Mouse (Mus musculus): ENCODE data around the gene Sncg. TPM values are rescaled to one million over a fixed set of nuclear protein-coding genes. Genes with fewer than 3 reads are reported as not detected.

Gene Sncg
- polyA plus RNA-seq, 1 experiment from 2014 or later = 2.4 TPM

GRCm38 (mm10) chr14:34400021-34400420, 25.4 kb upstream of the Sncg start:
- H3K9me3 ChIP-seq (replicated peaks; ENCODE audit: control insufficient read depth, low read length) = no peaks in the 10 kb centered on the region
- no peak overlapping the region for H3K4me3 ChIP-seq (ENCODE audit: low read depth, low read length)
- 91% methylated on average over 3 of the region's 3 CpGs for WGBS (ENCODE audit: insufficient replicate concordance)
- H3K27ac ChIP-seq (ENCODE audit: low read depth, low read length) = no peak overlapping the region
- H3K36me3 ChIP-seq (ENCODE audit: control insufficient read depth, insufficient read depth, low read length) = peaks cover 18% of the 10 kb centered on the region
- no peak overlapping the region for H3K4me2 ChIP-seq
- H3K9ac ChIP-seq (ENCODE audit: low read depth, low read length) = no peak overlapping the region
- no peaks in the 10 kb centered on the region for H3K27me3 ChIP-seq (ENCODE audit: control insufficient read depth, insufficient read depth, low read length)
- ATAC-seq (replicated peaks; ENCODE audit: insufficient number of reproducible peaks, low FRiP score, low TSS enrichment) = no peak
- H3K4me1 ChIP-seq (ENCODE audit: control insufficient read depth, insufficient read depth, low read length) = no peaks in the 10 kb centered on the region

DNA sequence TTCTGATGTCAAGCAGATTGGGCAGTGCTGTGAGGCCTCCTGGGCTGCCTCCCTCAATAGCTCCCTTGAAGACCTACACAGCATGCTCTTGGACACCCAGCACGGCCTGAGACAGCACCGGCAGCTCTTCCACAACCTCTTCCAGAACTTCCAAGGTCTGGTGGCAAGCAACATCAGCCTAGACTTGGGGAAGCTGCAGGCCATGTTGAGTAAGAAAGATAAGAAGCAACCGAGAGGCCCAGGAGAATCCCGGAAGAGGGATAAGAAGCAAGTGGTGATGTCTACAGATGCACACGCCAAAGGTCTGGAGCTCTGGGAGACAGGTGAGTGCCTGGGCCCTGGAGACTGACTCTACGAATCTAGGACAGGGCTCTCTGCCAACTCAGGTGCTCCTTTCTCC, 24.7 kb upstream of the Sncg start:
- WGBS (ENCODE audit: insufficient replicate concordance) = 83% methylated on average over 6 of the region's 6 CpGs
- Histone ChIP-seq H3K27ac (ENCODE audit: low read depth, low read length) (no peak overlapping the region), H3K4me1 (ENCODE audit: control insufficient read depth, insufficient read depth, low read length) (no peaks in the 10 kb centered on the region), H3K4me2 (no peak overlapping the region), H3K36me3 (ENCODE audit: control insufficient read depth, insufficient read depth, low read length) (peaks cover 18% of the 10 kb centered on the region), H3K9ac (ENCODE audit: low read depth, low read length) (no peak overlapping the region), H3K4me3 (ENCODE audit: low read depth, low read length) (no peak overlapping the region), H3K9me3 (replicated peaks; ENCODE audit: control insufficient read depth, low read length) (no peaks in the 10 kb centered on the region), H3K27me3 (ENCODE audit: control insufficient read depth, insufficient read depth, low read length) (no peaks in the 10 kb centered on the region)
- ATAC-seq (replicated peaks; ENCODE audit: insufficient number of reproducible peaks, low FRiP score, low TSS enrichment) = no peak

DNA sequence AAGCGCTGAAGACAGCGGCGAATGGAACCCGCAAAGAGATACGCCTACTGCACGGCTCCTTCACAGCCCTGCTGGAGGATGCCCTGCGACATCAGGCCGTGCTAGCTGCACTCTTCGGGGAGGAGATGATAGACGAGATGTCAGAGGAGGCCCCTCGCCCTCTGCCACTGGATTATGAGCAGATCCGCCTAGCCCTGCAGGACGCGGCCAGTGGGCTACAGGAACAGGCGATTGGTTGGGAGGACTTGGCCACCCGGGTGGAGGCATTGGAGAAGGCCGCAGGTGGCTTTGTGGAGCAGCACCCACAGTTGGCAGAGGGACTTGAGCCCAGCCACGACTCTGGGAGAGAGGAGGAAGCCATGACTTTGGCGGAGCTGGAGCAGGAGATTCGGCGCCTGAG, 24.3 kb upstream of the Sncg start:
- no peak overlapping the region for H3K4me2 ChIP-seq
- no peak for ATAC-seq (replicated peaks; ENCODE audit: insufficient number of reproducible peaks, low FRiP score, low TSS enrichment)
- H3K27ac ChIP-seq (ENCODE audit: low read depth, low read length) = no peak overlapping the region
- no peaks in the 10 kb centered on the region for H3K27me3 ChIP-seq (ENCODE audit: control insufficient read depth, insufficient read depth, low read length)
- H3K4me3 ChIP-seq (ENCODE audit: low read depth, low read length) = no peak overlapping the region
- H3K9me3 ChIP-seq (replicated peaks; ENCODE audit: control insufficient read depth, low read length) = no peaks in the 10 kb centered on the region
- H3K36me3 ChIP-seq (ENCODE audit: control insufficient read depth, insufficient read depth, low read length) = peaks cover 18% of the 10 kb centered on the region
- no peak overlapping the region for H3K9ac ChIP-seq (ENCODE audit: low read depth, low read length)
- H3K4me1 ChIP-seq (ENCODE audit: control insufficient read depth, insufficient read depth, low read length) = no peaks in the 10 kb centered on the region
- WGBS (ENCODE audit: insufficient replicate concordance) = 83% methylated on average over 21 of the region's 21 CpGs

DNA sequence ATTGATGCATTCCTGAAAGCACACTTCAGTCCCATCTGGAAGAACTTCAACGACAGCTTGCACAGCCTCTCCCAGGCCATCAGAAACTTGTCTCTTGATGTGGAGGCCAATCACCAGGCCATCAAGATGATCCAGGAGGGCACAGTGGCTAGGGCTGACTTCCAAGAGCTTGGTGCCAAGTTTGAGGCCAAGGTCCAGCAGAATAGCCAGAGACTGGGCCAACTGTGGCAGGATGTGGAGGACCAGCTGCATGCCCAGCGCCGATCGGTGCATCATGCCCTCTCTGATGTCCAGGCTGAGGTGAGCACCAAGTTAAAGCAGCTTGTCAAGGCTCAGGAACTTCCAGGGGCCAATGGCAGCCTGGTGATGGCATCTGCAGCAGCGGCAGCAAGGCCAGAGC, 23.3 kb upstream of the Sncg start:
- no peak overlapping the region for H3K4me3 ChIP-seq (ENCODE audit: low read depth, low read length)
- H3K4me1 ChIP-seq (ENCODE audit: control insufficient read depth, insufficient read depth, low read length) = no peaks in the 10 kb centered on the region
- H3K9ac ChIP-seq (ENCODE audit: low read depth, low read length) = no peak overlapping the region
- 88% methylated on average over 5 of the region's 5 CpGs for WGBS (ENCODE audit: insufficient replicate concordance)
- no peaks in the 10 kb centered on the region for H3K9me3 ChIP-seq (replicated peaks; ENCODE audit: control insufficient read depth, low read length)
- no peak for ATAC-seq (replicated peaks; ENCODE audit: insufficient number of reproducible peaks, low FRiP score, low TSS enrichment)
- H3K27ac ChIP-seq (ENCODE audit: low read depth, low read length) = no peak overlapping the region
- H3K27me3 ChIP-seq (ENCODE audit: control insufficient read depth, insufficient read depth, low read length) = no peaks in the 10 kb centered on the region
- peaks cover 15% of the 10 kb centered on the region for H3K36me3 ChIP-seq (ENCODE audit: control insufficient read depth, insufficient read depth, low read length)
- no peak overlapping the region for H3K4me2 ChIP-seq

DNA sequence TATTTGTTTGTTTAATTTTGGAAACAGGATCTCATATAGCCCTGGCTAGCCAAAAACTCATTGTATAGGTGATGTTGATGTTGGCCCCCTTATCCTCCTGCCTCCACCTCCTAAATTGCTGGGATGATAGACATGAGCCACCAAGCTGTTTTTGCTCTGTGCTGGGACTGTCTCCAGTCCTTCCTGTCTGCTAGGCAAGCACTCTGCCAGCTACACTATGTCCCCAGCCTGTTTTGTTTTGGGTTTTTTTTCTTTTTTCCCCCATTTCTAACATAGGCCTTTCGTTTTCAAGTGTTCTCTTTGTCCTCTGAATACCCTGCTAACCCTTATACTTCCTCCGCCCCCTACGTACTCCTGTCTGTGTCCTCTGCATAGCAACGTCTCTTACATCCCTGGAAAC, 18.7 kb upstream of the Sncg start:
- H3K4me2 ChIP-seq = no peak overlapping the region
- no peak overlapping the region for H3K9ac ChIP-seq (ENCODE audit: low read depth, low read length)
- H3K4me3 ChIP-seq (ENCODE audit: low read depth, low read length) = no peak overlapping the region
- H3K36me3 ChIP-seq (ENCODE audit: control insufficient read depth, insufficient read depth, low read length) = peaks cover 8% of the 10 kb centered on the region; the same call in 1 of the 2 replicates
- H3K27ac ChIP-seq (ENCODE audit: low read depth, low read length) = no peak overlapping the region
- H3K27me3 ChIP-seq (ENCODE audit: control insufficient read depth, insufficient read depth, low read length) = no peaks in the 10 kb centered on the region
- 73% methylated on average over 4 of the region's 4 CpGs for WGBS (ENCODE audit: insufficient replicate concordance)
- ATAC-seq (replicated peaks; ENCODE audit: insufficient number of reproducible peaks, low FRiP score, low TSS enrichment) = 0 out of 2 replicates have a peak, but pooled peaks have one; percentile 42
- no peaks in the 10 kb centered on the region for H3K9me3 ChIP-seq (replicated peaks; ENCODE audit: control insufficient read depth, low read length)
- no peaks in the 10 kb centered on the region for H3K4me1 ChIP-seq (ENCODE audit: control insufficient read depth, insufficient read depth, low read length)

DNA sequence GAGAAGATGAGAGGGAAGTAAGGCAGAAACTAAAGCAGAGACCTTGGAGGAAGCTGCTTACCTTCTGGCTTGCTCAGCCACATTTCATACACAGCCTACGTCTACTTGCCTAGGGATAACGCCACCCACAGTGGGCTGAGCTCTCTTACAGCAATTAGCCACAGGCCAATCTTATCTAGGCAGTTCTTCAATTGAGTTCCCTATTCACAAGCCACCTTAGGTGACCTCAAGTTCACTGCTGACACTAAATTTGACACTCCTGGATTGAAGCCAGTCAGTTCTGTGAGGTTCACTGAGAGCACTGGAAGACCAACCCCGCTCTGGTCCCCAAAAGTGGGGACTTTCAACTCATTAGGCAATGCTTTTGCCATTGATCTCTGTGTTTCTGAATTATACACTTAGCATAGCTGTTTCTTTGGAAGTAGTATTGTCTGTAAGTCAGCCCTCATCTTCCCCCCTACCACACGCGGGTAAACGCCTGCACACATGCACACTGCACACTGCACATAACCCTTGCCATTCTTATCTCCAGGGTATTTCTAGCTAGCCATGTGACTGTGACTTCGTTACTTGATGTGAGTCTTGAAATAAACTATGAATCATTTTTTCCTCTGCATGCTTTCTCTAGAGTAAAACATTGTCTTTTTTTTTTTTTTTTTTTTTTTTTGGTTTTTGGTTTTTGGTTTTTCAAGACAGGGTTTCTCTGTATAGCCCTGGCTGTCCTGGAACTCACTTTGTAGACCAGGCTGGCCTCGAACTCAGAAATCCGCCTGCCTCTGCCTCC, 8.5 kb upstream of the Sncg start:
- ATAC-seq (replicated peaks; ENCODE audit: insufficient number of reproducible peaks, low FRiP score, low TSS enrichment) = no peak
- Histone ChIP-seq H3K27me3 (ENCODE audit: control insufficient read depth, insufficient read depth, low read length) (no peaks in the 10 kb centered on the region), H3K36me3 (ENCODE audit: control insufficient read depth, insufficient read depth, low read length) (peaks cover 3% of the 10 kb centered on the region; the same call in 1 of the 2 replicates), H3K27ac (ENCODE audit: low read depth, low read length) (no peak overlapping the region), H3K4me3 (ENCODE audit: low read depth, low read length) (no peak overlapping the region), H3K9ac (ENCODE audit: low read depth, low read length) (no peak overlapping the region), H3K4me2 (no peak overlapping the region), H3K9me3 (replicated peaks; ENCODE audit: control insufficient read depth, low read length) (no peaks in the 10 kb centered on the region; the same call in 1 of the 2 replicates), H3K4me1 (ENCODE audit: control insufficient read depth, insufficient read depth, low read length) (peaks cover 11% of the 10 kb centered on the region)
- 83% methylated on average over 9 of the region's 9 CpGs for WGBS (ENCODE audit: insufficient replicate concordance)

DNA sequence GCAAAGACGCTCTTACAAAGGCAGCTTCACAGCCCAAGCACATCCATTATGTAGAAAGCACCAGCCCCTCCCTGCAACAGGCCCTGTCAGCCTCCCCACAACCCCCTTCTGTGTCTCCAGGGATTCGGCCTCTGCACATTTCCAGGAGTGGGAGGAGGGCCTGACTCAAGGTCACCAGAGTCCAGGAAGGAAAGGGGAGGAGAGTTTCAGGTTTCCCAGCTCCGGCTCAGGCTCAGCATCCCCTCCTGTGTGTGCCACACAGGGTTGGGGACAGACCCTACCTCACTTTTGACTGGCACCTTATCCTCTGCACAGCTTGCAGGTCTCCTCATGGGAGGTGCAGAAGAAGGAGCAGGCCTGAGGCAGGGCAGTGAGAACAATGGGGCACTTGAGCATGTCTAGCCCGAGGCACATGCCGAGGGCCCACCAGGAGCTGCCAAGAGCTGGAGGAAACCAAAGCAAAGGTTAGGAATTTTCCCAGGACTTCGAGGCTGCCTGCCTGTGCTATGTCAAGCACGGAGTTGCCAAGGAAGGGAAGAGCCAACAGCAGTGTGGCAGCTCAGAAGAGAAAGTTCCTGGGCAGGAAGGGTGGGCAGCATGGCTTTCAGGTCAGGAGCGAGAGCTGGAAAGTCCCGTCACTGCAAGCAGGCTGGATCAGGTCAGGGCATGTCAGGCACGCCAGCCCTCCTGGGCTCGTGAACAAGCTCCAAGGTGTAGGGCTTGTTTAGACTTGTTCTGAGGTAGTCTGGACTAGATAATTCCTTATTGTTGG, 4.2 kb upstream of the Sncg start:
- H3K9ac ChIP-seq (ENCODE audit: low read depth, low read length) = peak overlapping the region; percentile 46; the same call in 1 of the 2 replicates

DNA sequence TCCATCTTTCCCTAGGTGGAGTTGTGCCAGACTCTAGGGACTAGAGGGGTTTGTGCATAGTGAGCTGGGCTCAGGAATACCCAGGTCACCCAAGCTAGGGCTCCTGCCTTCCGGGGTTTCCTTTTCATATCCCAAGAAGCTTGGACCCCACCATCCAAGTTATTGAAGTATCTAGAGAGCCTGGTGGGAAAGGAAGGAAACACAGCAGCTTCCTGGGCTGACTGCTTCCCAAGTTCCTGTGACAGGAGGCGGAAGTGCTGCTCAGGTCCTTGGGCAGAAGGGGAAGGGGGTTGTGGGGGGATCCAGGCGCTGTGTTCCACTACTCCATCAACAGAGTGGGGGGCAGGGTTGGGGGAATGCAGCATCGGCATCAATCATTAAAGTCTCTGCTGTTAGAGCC, 2.5 kb upstream of the Sncg start:
- H3K27ac ChIP-seq (ENCODE audit: low read depth, low read length) = no peak overlapping the region; the same call in 1 of the 2 replicates
- WGBS (ENCODE audit: insufficient replicate concordance) = 55% methylated on average over 4 of the region's 4 CpGs
- no peaks in the 10 kb centered on the region for H3K9me3 ChIP-seq (replicated peaks; ENCODE audit: control insufficient read depth, low read length)
- peaks cover 24% of the 10 kb centered on the region for H3K4me1 ChIP-seq (ENCODE audit: control insufficient read depth, insufficient read depth, low read length)
- H3K27me3 ChIP-seq (ENCODE audit: control insufficient read depth, insufficient read depth, low read length) = no peaks in the 10 kb centered on the region
- H3K36me3 ChIP-seq (ENCODE audit: control insufficient read depth, insufficient read depth, low read length) = no peaks in the 10 kb centered on the region
- H3K9ac ChIP-seq (ENCODE audit: low read depth, low read length) = no peak overlapping the region
- peak overlapping the region; percentile 41 for H3K4me3 ChIP-seq (ENCODE audit: low read depth, low read length)
- ATAC-seq (replicated peaks; ENCODE audit: insufficient number of reproducible peaks, low FRiP score, low TSS enrichment) = no peak
- H3K4me2 ChIP-seq = peak overlapping the region; percentile 57

More for the DNA sequence above, 4.2 kb upstream of the Sncg start:
- Histone ChIP-seq H3K9me3 (replicated peaks; ENCODE audit: control insufficient read depth, low read length) (no peaks in the 10 kb centered on the region; the same call in 1 of the 2 replicates), H3K27ac (ENCODE audit: low read depth, low read length) (peak overlapping the region; percentile 66), H3K27me3 (ENCODE audit: control insufficient read depth, insufficient read depth, low read length) (no peaks in the 10 kb centered on the region), H3K4me1 (ENCODE audit: control insufficient read depth, insufficient read depth, low read length) (peaks cover 18% of the 10 kb centered on the region), H3K4me3 (ENCODE audit: low read depth, low read length) (no peak overlapping the region), H3K36me3 (ENCODE audit: control insufficient read depth, insufficient read depth, low read length) (peaks cover 3% of the 10 kb centered on the region; the same call in 1 of the 2 replicates), H3K4me2 (peak overlapping the region; percentile 57)
- ATAC-seq (replicated peaks; ENCODE audit: insufficient number of reproducible peaks, low FRiP score, low TSS enrichment) = peak; percentile 27; the same call in 1 of the 2 replicates
- WGBS (ENCODE audit: insufficient replicate concordance) = 34% methylated on average over 11 of the region's 11 CpGs

All from heart, embryonic 11.5 days (tissue).